Mouse (Mus musculus) stomach, embryonic 14.5 days (tissue): Measurements from ENCODE around the gene Etnk1. TPM values are rescaled to one million over a fixed set of nuclear protein-coding genes. Genes with fewer than 3 reads are reported as not detected.

Experiments
- ATAC-seq: fragments of 200-750 bp; cut with Nextera tagmentation; 2 replicates; pipeline ENCODE4 v1.8.0; 2017; ENCODE audit warnings: low read depth, moderate TSS enrichment; ENCODE audit not compliant: insufficient number of reproducible peaks, insufficient read depth, low FRiP score
- H3K27ac ChIP-seq: fragments of 300-500 bp; sonication (generic); 2 replicates; pipeline ENCODE4 v1.5.1; 2014; ENCODE audit warnings: mild to moderate bottlenecking, low read length, moderate library complexity, mixed read lengths
- H3K27me3 ChIP-seq: fragments of 300-500 bp; sonication (generic); 2 replicates; pipeline ENCODE4 v1.6.1; 2014; ENCODE audit warnings: low read length, control low read depth, mixed read lengths; ENCODE audit not compliant: control insufficient read depth, insufficient read depth
- H3K36me3 ChIP-seq: fragments of 300-500 bp; sonication (generic); 2 replicates; pipeline ENCODE4 v1.6.1; 2014; ENCODE audit warnings: mild to moderate bottlenecking, control low read depth, low read length, moderate library complexity, mixed read lengths; ENCODE audit not compliant: control insufficient read depth, insufficient read depth
- H3K4me1 ChIP-seq: fragments of 300-500 bp; sonication (generic); 2 replicates; pipeline ENCODE4 v1.6.1; 2014; ENCODE audit warnings: low read length, control low read depth, mixed read lengths; ENCODE audit not compliant: control insufficient read depth, insufficient read depth
- H3K4me2 ChIP-seq: fragments of 300-500 bp; sonication (generic); replicated peaks from 2 replicates; pipeline ENCODE4 v1.6.1; 2014; ENCODE audit warnings: low read depth, low read length, control low read depth
- H3K4me3 ChIP-seq: fragments of 300-500 bp; sonication (generic); 2 replicates; pipeline ENCODE4 v1.5.1; 2014; ENCODE audit warnings: low read depth, low read length, control low read depth
- H3K9ac ChIP-seq: fragments of 300-500 bp; sonication (generic); replicated peaks from 2 replicates; pipeline ENCODE4 v1.6.1; 2014; ENCODE audit warnings: low read depth, mild to moderate bottlenecking, control low read depth, low read length, moderate library complexity, mixed read lengths
- H3K9me3 ChIP-seq: fragments of 300-500 bp; sonication (generic); 2 replicates; pipeline ENCODE4 v1.6.1; 2016; ENCODE audit warnings: low read depth, low read length, control low read depth; ENCODE audit not compliant: control insufficient read depth
- WGBS: fragments of 180-500 bp; shearing (Covaris S2); extraction: QIAGEN DNeasy Blood & Tissue Kit; methylation state at CpG from one replicate; pipeline ENCODE4 v1.1.7; 2014; 5-methylcytosine and 5-hydroxymethylcytosine counted together
- polyA plus RNA-seq: library from polyadenylated mRNA; unstranded; fragments of >200 nt; fragmentation: Nextera tagmentation; extraction: Ambion mirVana; gene quantifications from 2 replicates; pipeline ENCODE4 v1.2.1, GENCODE M21; 2014

The Etnk1 gene
- polyA plus RNA-seq, 1 experiment from 2014 or later: 24.2 TPM

DNA sequence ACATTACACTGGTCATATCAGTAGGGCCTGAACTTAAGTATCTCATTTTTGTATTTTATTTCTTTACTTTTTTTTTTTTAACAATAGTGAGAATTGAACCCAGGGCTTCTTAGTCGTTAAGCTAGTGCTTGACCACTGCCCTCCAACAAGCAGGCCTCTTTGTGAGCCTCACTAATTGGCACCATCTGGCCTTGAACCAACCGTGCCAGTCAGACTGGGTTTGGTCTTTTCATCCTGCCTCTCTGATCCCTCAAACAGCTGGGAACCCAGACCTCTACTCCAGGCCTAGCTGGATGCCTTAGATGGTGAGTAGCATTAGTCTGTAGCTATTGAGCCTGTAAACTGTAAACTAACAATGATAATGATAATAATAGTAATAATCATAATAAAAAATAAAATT lies 13.9 kb upstream of the Etnk1 start:
- 73% methylated on average over 2 of the region's 2 CpGs for WGBS

DNA sequence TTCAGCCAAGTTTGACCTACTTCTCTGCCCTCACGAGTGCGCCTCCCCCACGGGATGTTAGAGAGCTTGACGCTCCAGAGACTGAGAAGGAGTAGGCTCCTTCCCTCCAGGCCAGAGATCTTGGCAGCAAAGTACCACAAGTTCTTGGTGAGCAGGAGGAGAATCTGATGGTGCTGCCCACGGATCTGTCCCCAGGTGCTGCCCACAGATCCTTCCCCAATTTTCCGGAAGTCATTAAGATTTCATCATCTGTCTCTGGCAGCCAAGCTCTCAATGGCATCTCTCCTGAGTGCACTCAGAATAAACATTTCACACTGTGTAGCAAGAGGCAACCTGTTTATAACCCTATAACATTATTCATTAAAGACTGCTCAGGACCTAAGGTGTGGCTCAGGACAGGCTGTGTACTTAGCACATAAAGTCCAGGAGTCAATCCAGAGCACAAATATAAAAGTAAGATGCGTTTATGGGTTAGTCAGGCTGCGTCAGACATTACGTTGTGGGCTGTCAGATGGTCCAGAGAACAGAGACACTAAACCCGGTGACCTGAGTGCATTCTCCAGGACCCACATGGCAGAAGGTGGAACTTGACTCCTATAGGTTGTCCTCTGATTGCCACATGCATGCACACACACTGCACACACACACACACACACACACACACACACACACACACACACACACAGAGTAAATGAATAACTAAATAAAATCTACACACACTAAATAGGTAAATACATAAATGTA lies 13.1 kb upstream of the Etnk1 start:
- H3K36me3 ChIP-seq: no peaks in the 10 kb centered on the region
- ATAC-seq: no peak

More for the DNA sequence above, 13.9 kb upstream of the Etnk1 start:
- H3K4me3 ChIP-seq: no peak overlapping the region
- no peaks in the 10 kb centered on the region for H3K36me3 ChIP-seq
- H3K9me3 ChIP-seq: no peaks in the 10 kb centered on the region
- no peak overlapping the region for H3K9ac ChIP-seq
- ATAC-seq: no peak
- no peaks in the 10 kb centered on the region for H3K4me1 ChIP-seq
- no peaks in the 10 kb centered on the region for H3K27me3 ChIP-seq
- no peak overlapping the region for H3K4me2 ChIP-seq
- no peak overlapping the region for H3K27ac ChIP-seq

DNA sequence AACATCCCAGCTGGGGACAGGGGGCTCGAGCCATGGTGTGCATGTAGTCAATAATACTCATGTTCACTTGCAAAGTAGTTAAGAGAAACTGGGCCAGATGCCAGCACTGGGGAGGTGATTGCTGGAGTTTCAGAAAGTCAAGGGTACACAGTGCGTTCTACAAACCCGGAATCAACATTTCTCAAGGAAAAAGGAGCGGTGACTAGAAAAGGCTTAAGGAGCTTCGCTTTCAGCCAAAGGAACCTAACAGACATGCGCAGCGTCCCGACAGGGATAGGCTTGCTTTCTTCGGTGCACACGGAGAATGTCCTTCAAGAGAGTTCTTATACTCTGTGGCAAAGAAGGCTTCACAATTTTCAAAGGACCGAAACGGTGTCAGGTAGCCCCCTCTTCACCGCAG lies 12.1 kb upstream of the Etnk1 start:
- 62% methylated on average over 13 of the region's 13 CpGs for WGBS
- no peak overlapping the region for H3K27ac ChIP-seq
- no peak for ATAC-seq

More for the DNA sequence above, 13.1 kb upstream of the Etnk1 start:
- Histone ChIP-seq H3K9me3 (no peaks in the 10 kb centered on the region), H3K4me1 (no peaks in the 10 kb centered on the region), H3K27ac (no peak overlapping the region), H3K4me3 (no peak overlapping the region), H3K9ac (no peak overlapping the region), H3K4me2 (no peak overlapping the region), H3K27me3 (no peaks in the 10 kb centered on the region)
- 55% methylated on average over 10 of the region's 10 CpGs for WGBS

DNA sequence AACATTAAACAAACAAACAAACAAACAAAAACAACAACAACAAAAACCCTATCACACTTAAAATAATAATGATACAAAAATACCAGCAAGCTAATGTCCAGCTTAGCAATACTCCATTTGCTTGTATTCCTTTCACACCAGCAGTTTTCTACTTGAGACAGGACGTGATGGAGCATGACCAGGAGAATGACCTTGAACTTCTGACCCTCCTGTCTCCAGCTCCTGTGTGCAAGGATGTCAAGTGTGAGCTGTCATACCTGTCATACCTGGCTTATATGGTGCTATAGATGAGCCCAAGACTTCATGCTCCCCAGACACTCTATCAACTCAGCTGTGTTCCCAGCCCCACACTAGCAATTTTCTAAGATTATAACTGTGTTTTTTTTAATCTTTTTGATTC lies 11.0 kb upstream of the Etnk1 start:
- 54% methylated on average over 1 of the region's 1 CpGs for WGBS
- Histone ChIP-seq H3K36me3 (no peaks in the 10 kb centered on the region), H3K27me3 (no peaks in the 10 kb centered on the region), H3K9ac (no peak overlapping the region), H3K4me1 (no peaks in the 10 kb centered on the region), H3K4me3 (no peak overlapping the region), H3K9me3 (no peaks in the 10 kb centered on the region), H3K4me2 (no peak overlapping the region), H3K27ac (no peak overlapping the region)
- no peak for ATAC-seq

More for the DNA sequence above, 12.1 kb upstream of the Etnk1 start:
- H3K4me1 ChIP-seq: no peaks in the 10 kb centered on the region
- H3K4me2 ChIP-seq: 0 out of 2 replicates have a peak overlapping the region, but pooled peaks have one; percentile 5
- no peaks in the 10 kb centered on the region for H3K9me3 ChIP-seq
- no peaks in the 10 kb centered on the region for H3K27me3 ChIP-seq
- no peaks in the 10 kb centered on the region for H3K36me3 ChIP-seq
- no peak overlapping the region for H3K4me3 ChIP-seq
- H3K9ac ChIP-seq: no peak overlapping the region

- Histone ChIP-seq H3K4me3 (no peak overlapping the region), H3K27ac (no peak overlapping the region), H3K9ac (no peak overlapping the region), H3K36me3 (no peaks in the 10 kb centered on the region), H3K27me3 (no peaks in the 10 kb centered on the region), H3K4me1 (no peaks in the 10 kb centered on the region), H3K9me3 (no peaks in the 10 kb centered on the region), H3K4me2 (no peak overlapping the region)
- no peak for ATAC-seq
- 80% methylated on average over 7 of the region's 7 CpGs for WGBS
These were observed 10.3 kb upstream of the Etnk1 start for GRCm38 (mm10) chr6:143156684-143157083.

GRCm38 (mm10) chr6:143157401-143157800 lies 9.6 kb upstream of the Etnk1 start:
- ATAC-seq: no peak
- H3K4me2 ChIP-seq: no peak overlapping the region
- H3K9ac ChIP-seq: no peak overlapping the region
- H3K27me3 ChIP-seq: no peaks in the 10 kb centered on the region
- H3K36me3 ChIP-seq: no peaks in the 10 kb centered on the region
- no peak overlapping the region for H3K27ac ChIP-seq
- 63% methylated on average over 8 of the region's 8 CpGs for WGBS
- no peaks in the 10 kb centered on the region for H3K4me1 ChIP-seq
- H3K4me3 ChIP-seq: no peak overlapping the region
- H3K9me3 ChIP-seq: no peaks in the 10 kb centered on the region

- no peak for ATAC-seq
- H3K4me3 ChIP-seq: no peak overlapping the region
- no peaks in the 10 kb centered on the region for H3K9me3 ChIP-seq
- no peak overlapping the region for H3K27ac ChIP-seq
- 85% methylated on average over 6 of the region's 6 CpGs for WGBS
- no peak overlapping the region for H3K9ac ChIP-seq
- H3K4me2 ChIP-seq: no peak overlapping the region
- no peaks in the 10 kb centered on the region for H3K36me3 ChIP-seq
- H3K27me3 ChIP-seq: no peaks in the 10 kb centered on the region
- H3K4me1 ChIP-seq: no peaks in the 10 kb centered on the region
These were observed 6.3 kb upstream of the Etnk1 start for GRCm38 (mm10) chr6:143160572-143161231.

DNA sequence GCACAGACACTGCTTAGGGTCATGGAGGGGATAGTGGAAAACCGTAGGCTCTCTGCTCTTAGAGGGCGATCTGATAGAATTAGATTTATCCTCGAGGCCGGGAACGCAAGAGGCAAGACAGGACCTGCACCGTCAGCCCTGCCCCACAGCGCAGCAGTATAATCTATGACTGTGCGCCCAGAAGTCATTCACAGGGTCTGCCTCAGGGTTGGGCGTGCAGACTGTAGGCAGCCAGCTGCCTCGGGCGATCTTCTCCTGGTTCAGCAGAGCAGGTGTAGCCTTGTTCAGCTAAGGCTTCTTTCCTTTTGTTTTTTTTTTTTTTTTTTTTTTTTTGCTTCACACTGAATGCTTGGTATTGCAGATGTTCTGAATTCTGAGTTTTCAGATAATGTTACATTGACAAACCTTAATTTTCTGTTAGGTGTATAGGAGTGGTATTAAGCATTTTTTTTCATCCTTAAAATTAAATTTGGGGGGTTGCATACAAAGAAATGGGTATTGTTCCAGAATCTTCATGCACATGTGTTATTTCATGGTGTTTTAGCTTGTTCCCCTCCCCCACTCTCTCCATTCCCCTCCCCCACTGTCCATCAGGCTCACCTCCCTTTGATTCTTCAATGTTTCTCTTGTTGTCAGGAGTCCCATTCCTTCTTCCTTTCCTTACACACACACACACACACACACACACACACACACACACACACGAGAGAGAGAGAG lies 4.7 kb upstream of the Etnk1 start:
- no peak for ATAC-seq

More for the DNA sequence above, 4.7 kb upstream of the Etnk1 start:
- Histone ChIP-seq H3K27me3 (no peaks in the 10 kb centered on the region), H3K4me3 (no peak overlapping the region), H3K36me3 (no peaks in the 10 kb centered on the region), H3K9me3 (no peaks in the 10 kb centered on the region), H3K4me1 (no peaks in the 10 kb centered on the region), H3K27ac (no peak overlapping the region), H3K4me2 (no peak overlapping the region), H3K9ac (no peak overlapping the region)
- 44% methylated on average over 11 of the region's 12 CpGs for WGBS
